Mouse (Mus musculus) stomach, postnatal 0 days (tissue): ENCODE results near the gene Eef2.

Source experiments
- CTCF ChIP-seq: IDR thresholded peaks from 2 replicates; pipeline ENCODE4 v1.5.1; 2016; ENCODE audit warnings: antibody characterized with exemption, low read depth, mild to moderate bottlenecking, moderate library complexity
- EP300 ChIP-seq: optimal IDR thresholded peaks from 2 replicates; pipeline ENCODE3; 2016; ENCODE audit warnings: antibody characterized with exemption

- no peak for TF ChIP-seq CTCF
- no peak for TF ChIP-seq EP300
Observed at GRCm38 (mm10) chr10:81136706-81137231, 39.7 kb upstream of the Eef2 start.
